Mouse (Mus musculus) brown adipose tissue, adult 24 weeks (tissue): ENCODE data around the gene Traf3ip3. TPM values are rescaled to one million over a fixed set of nuclear protein-coding genes. Genes with fewer than 3 reads are reported as not detected.
A peak's percentile ranks its signal among the peaks of the same experiment; 100 is the strongest.

Source experiments
- H3K27ac ChIP-seq: fragments of 200-500 bp; replicated peaks from 2 replicates; pipeline ENCODE4 v1.5.1; 2012; ENCODE audit warnings: low read depth, mild to moderate bottlenecking, low read length
- H3K4me1 ChIP-seq: fragments of 200-500 bp; 2 replicates; pipeline ENCODE4 v1.6.1; 2012; ENCODE audit warnings: low read length, mixed read lengths; ENCODE audit not compliant: control insufficient read depth, insufficient read depth, insufficient read length
- H3K4me3 ChIP-seq: fragments of 200-500 bp; 2 replicates; pipeline ENCODE4 v1.5.1; 2012; ENCODE audit warnings: low read depth, mild to moderate bottlenecking, low read length, moderate library complexity; ENCODE audit not compliant: insufficient read depth
- polyA plus RNA-seq: library from polyadenylated mRNA; stranded (reverse); fragments of >200 nt; gene quantifications from 2 replicates; pipeline ENCODE4 v1.2.4, GENCODE M21; 2012; ENCODE audit not compliant: missing spikeins, insufficient read depth, insufficient read length

Traf3ip3 gene
- polyA plus RNA-seq, 1 experiment, result not detected

GRCm38 (mm10) chr1:193226724-193227522 lies 25.4 kb upstream of the Traf3ip3 start:
- no peak overlapping the region for H3K4me3 ChIP-seq
- peak overlapping the region; percentile 52; the same call in 1 of the 2 replicates for H3K27ac ChIP-seq
- H3K4me1 ChIP-seq, result peaks cover 8% of the 10 kb centered on the region

- H3K4me3 ChIP-seq, result no peak overlapping the region
- peaks cover 8% of the 10 kb centered on the region for H3K4me1 ChIP-seq
- H3K27ac ChIP-seq, result no peak overlapping the region
Measured at GRCm38 (mm10) chr1:193226114-193226513, 24.6 kb upstream of the Traf3ip3 start.

- peaks cover 8% of the 10 kb centered on the region for H3K4me1 ChIP-seq
- no peak overlapping the region for H3K27ac ChIP-seq
- no peak overlapping the region for H3K4me3 ChIP-seq
Measured at GRCm38 (mm10) chr1:193225531-193225930, 24.0 kb upstream of the Traf3ip3 start.

- H3K4me1 ChIP-seq, result no peaks in the 10 kb centered on the region
- no peak overlapping the region for H3K4me3 ChIP-seq
- no peak overlapping the region for H3K27ac ChIP-seq
Measured at GRCm38 (mm10) chr1:193220408-193220807, 18.9 kb upstream of the Traf3ip3 start.

GRCm38 (mm10) chr1:193216000-193216399 lies 14.5 kb upstream of the Traf3ip3 start:
- Histone ChIP-seq H3K27ac (no peak overlapping the region), H3K4me1 (no peaks in the 10 kb centered on the region; the same call in 1 of the 2 replicates), H3K4me3 (no peak overlapping the region)

GRCm38 (mm10) chr1:193214053-193214452 lies 12.6 kb upstream of the Traf3ip3 start:
- Histone ChIP-seq H3K4me1 (no peaks in the 10 kb centered on the region; the same call in 1 of the 2 replicates), H3K27ac (no peak overlapping the region)

GRCm38 (mm10) chr1:193211371-193211770 lies 9.9 kb upstream of the Traf3ip3 start:
- Histone ChIP-seq H3K4me3 (no peak overlapping the region), H3K4me1 (no peaks in the 10 kb centered on the region; the same call in 1 of the 2 replicates), H3K27ac (no peak overlapping the region)

More at GRCm38 (mm10) chr1:193214053-193214452, 12.6 kb upstream of the Traf3ip3 start:
- H3K4me3 ChIP-seq, result no peak overlapping the region

GRCm38 (mm10) chr1:193208178-193208577 lies 6.7 kb upstream of the Traf3ip3 start:
- Histone ChIP-seq H3K27ac (no peak overlapping the region), H3K4me3 (no peak overlapping the region), H3K4me1 (no peaks in the 10 kb centered on the region)

GRCm38 (mm10) chr1:193207503-193207902 lies 6.0 kb upstream of the Traf3ip3 start, which contains the start of gene Lamb3:
Gene Lamb3 (plus strand): TSS chr1:193207699.
- Histone ChIP-seq H3K4me1 (no peaks in the 10 kb centered on the region), H3K27ac (no peak within 1 kb of the TSS), H3K4me3 (no peak within 1 kb of the TSS)

GRCm38 (mm10) chr1:193205431-193205830 lies 3.9 kb upstream of the Traf3ip3 start:
- Histone ChIP-seq H3K4me1 (no peaks in the 10 kb centered on the region), H3K4me3 (no peak overlapping the region), H3K27ac (no peak overlapping the region)

GRCm38 (mm10) chr1:193203821-193204220 lies 2.3 kb upstream of the Traf3ip3 start:
- Histone ChIP-seq H3K27ac (no peak overlapping the region), H3K4me3 (no peak overlapping the region), H3K4me1 (no peaks in the 10 kb centered on the region)

- Histone ChIP-seq H3K4me3 (peak overlapping the region; percentile 22; the same call in 1 of the 2 replicates), H3K27ac (0 out of 2 replicates have a peak overlapping the region, but pooled peaks have one; percentile 35), H3K4me1 (no peaks in the 10 kb centered on the region)
Measured at GRCm38 (mm10) chr1:193200640-193201382, 692 bp downstream of the Traf3ip3 start.

- Histone ChIP-seq H3K27ac (no peak overlapping the region), H3K4me3 (no peak overlapping the region)
Measured at GRCm38 (mm10) chr1:193198312-193198711, 3.2 kb downstream of the Traf3ip3 start.

GRCm38 (mm10) chr1:193197494-193198205 lies 3.9 kb downstream of the Traf3ip3 start:
- Histone ChIP-seq H3K4me3 (no peak overlapping the region), H3K27ac (no peak overlapping the region), H3K4me1 (no peaks in the 10 kb centered on the region)

More at GRCm38 (mm10) chr1:193198312-193198711, 3.2 kb downstream of the Traf3ip3 start:
- no peaks in the 10 kb centered on the region for H3K4me1 ChIP-seq
